ENCODE assay signal across 14 mouse cellular contexts in the genomic region with DNA sequence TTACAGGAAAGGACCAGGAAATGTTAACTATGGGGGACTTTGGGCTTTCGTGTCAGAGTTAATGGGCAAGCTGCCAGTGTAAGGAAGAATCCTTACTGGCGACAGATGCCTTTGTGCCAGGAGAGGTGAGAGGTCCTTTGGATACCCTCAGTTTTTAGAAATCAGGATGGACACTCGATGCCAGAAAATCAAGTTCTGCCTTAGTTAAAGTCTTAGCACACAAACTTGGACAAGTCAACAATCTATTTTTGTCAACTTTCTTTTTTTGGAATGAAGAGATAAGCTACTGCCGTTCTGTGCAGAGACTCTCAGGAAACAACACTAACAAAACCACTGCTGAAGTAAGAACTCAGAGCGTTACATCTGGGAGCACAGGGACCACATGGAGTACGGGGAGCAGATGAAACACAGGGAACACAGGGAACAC. TPM values are rescaled to one million over a fixed set of nuclear protein-coding genes. Genes with fewer than 3 reads are reported as not detected.
DNase-seq lines count a peak whose midpoint lies in the region; ATAC-seq and TF ChIP-seq lines count a peak whose summit lies in the region.
"Had no signal": no experiment of that assay in that cellular context is flagged by ENCODE, and none has a peak within 500 bp of the region (broad histone marks: within the 10 kb centered on the region; RNA-seq: fewer than 3 reads in every experiment).

No protein-coding gene starts in this region.

- 22% methylated on average over 6 of the region's 6 CpGs for WGBS in lung, postnatal 0 days
- 23% methylated on average over 6 of the region's 6 CpGs for WGBS in lung, adult 2 months
- 13% methylated on average over 6 of the region's 6 CpGs for WGBS in heart, embryonic 12.5 days
- 62% methylated on average over 6 of the region's 6 CpGs for WGBS in kidney, embryonic 15.5 days
- WGBS in forebrain, embryonic 12.5 days, result 83% methylated on average over 6 of the region's 6 CpGs

- no peak for TF ChIP-seq POLR2A in lung, adult 2 months (IDR thresholded peaks at IDR 0.05; ENCODE audit: borderline replicate concordance, extremely low read depth, low read depth, low read length)

- no peak overlapping the region for H3K9ac ChIP-seq in lung, postnatal 0 days (replicated peaks; ENCODE audit: low read depth)
- no peak overlapping the region for H3K9ac ChIP-seq in heart, embryonic 12.5 days
- H3K9ac ChIP-seq in kidney, embryonic 15.5 days, result no peak overlapping the region
- H3K9ac ChIP-seq in forebrain, embryonic 12.5 days, result no peak overlapping the region

- DNase-seq in lung, postnatal 0 days (ENCODE audit: low spot score), result peak; percentile 31
- no peak for DNase-seq in lung, adult 2 months
- DNase-seq in urinary bladder, postnatal 25 days (ENCODE audit: low spot score), result no peak
- no peak for DNase-seq in left cerebral cortex, adult 2 months (ENCODE audit: extremely low spot score in 1 of 2, low spot score in 2 of 2)
- DNase-seq: cerebellum, adult 18-20 months; gastrocnemius, postnatal 36 days; liver; right cerebral cortex, adult 18-20 months; thymus, postnatal 25 days had no signal

- H3K27me3 ChIP-seq in lung, postnatal 0 days (replicated peaks; ENCODE audit: insufficient read depth, low read length), result no peaks in the 10 kb centered on the region
- H3K27me3 ChIP-seq in heart, embryonic 12.5 days (replicated peaks), result no peaks in the 10 kb centered on the region
- no peaks in the 10 kb centered on the region for H3K27me3 ChIP-seq in kidney, embryonic 15.5 days
- H3K27me3 ChIP-seq in forebrain, embryonic 12.5 days, result no peaks in the 10 kb centered on the region

- H3K4me1 ChIP-seq in lung, postnatal 0 days (ENCODE audit: insufficient read depth, low read depth, low read length), result no peaks in the 10 kb centered on the region
- H3K4me1 ChIP-seq in lung, adult 2 months (ENCODE audit: control insufficient read depth, insufficient read depth, low read length), result peaks cover 4% of the 10 kb centered on the region; the same call in 1 of the 2 replicates
- H3K4me1 ChIP-seq in heart, embryonic 12.5 days (replicated peaks), result peaks cover 41% of the 10 kb centered on the region
- 0 out of 2 replicates have a peak, but pooled peaks cover 4% of the 10 kb centered on the region for H3K4me1 ChIP-seq in kidney, embryonic 15.5 days
- peaks cover 7% of the 10 kb centered on the region; the same call in 1 of the 2 replicates for H3K4me1 ChIP-seq in forebrain, embryonic 12.5 days
- H3K4me1 ChIP-seq: midbrain, embryonic 10.5 days had no signal

- no peak overlapping the region for H3K4me3 ChIP-seq in lung, postnatal 0 days (ENCODE audit: low read depth, low read length)
- no peak overlapping the region for H3K4me3 ChIP-seq in lung, adult 2 months (replicated peaks; ENCODE audit: extremely low read depth, low read depth, low read length)
- H3K4me3 ChIP-seq in heart, embryonic 12.5 days, result no peak overlapping the region
- H3K4me3 ChIP-seq in kidney, embryonic 15.5 days (replicated peaks), result no peak overlapping the region
- H3K4me3 ChIP-seq in left cerebral cortex, adult 2 months, result no peak overlapping the region
- no peak overlapping the region for H3K4me3 ChIP-seq in forebrain, embryonic 12.5 days (replicated peaks)
- H3K4me3 ChIP-seq: midbrain, embryonic 10.5 days had no signal

- TF ChIP-seq EP300 in lung, postnatal 0 days (IDR thresholded peaks at IDR 0.05), result no peak

- no peaks in the 10 kb centered on the region for H3K36me3 ChIP-seq in lung, postnatal 0 days (ENCODE audit: insufficient read depth, low read length)
- H3K36me3 ChIP-seq in heart, embryonic 12.5 days, result peaks cover 13% of the 10 kb centered on the region
- peaks cover 12% of the 10 kb centered on the region for H3K36me3 ChIP-seq in kidney, embryonic 15.5 days
- H3K36me3 ChIP-seq in forebrain, embryonic 12.5 days (replicated peaks), result peaks cover 21% of the 10 kb centered on the region

- H3K27ac ChIP-seq in lung, postnatal 0 days (ENCODE audit: low read length), result no peak overlapping the region
- peak overlapping the region; percentile 85 for H3K27ac ChIP-seq in heart, embryonic 12.5 days (ENCODE audit: poor library complexity, severe bottlenecking)
- 0 out of 2 replicates have a peak overlapping the region, but pooled peaks have one; percentile 3 for H3K27ac ChIP-seq in kidney, embryonic 15.5 days
- H3K27ac ChIP-seq in left cerebral cortex, adult 2 months, result no peak overlapping the region
- H3K27ac ChIP-seq in forebrain, embryonic 12.5 days, result no peak overlapping the region
- H3K27ac ChIP-seq: midbrain, embryonic 10.5 days had no signal

- intact Hi-C loops in left cerebral cortex, adult 2 months (cut with DNase I), result no loop called here

- H3K9me3 ChIP-seq in lung, postnatal 0 days (ENCODE audit: low read length), result no peaks in the 10 kb centered on the region
- no peaks in the 10 kb centered on the region for H3K9me3 ChIP-seq in heart, embryonic 12.5 days (replicated peaks)
- no peaks in the 10 kb centered on the region for H3K9me3 ChIP-seq in kidney, embryonic 15.5 days (replicated peaks)
- no peaks in the 10 kb centered on the region for H3K9me3 ChIP-seq in forebrain, embryonic 12.5 days
- H3K9me3 ChIP-seq: midbrain, embryonic 10.5 days had no signal

- TF ChIP-seq CTCF in lung, postnatal 0 days (IDR thresholded peaks at IDR 0.05), result no peak
- TF ChIP-seq CTCF in lung, adult 2 months (IDR thresholded peaks at IDR 0.05; ENCODE audit: insufficient read depth, low read length), result no peak
- no peak for TF ChIP-seq CTCF in left cerebral cortex, adult 2 months (IDR thresholded peaks at IDR 0.05)

- ATAC-seq in lung, postnatal 0 days, result no peak
- ATAC-seq in heart, embryonic 12.5 days (ENCODE audit: insufficient number of reproducible peaks, low FRiP score), result no peak
- no peak for ATAC-seq in kidney, embryonic 15.5 days (replicated peaks; ENCODE audit: low FRiP score)
- no peak for ATAC-seq in forebrain, embryonic 12.5 days (ENCODE audit: low FRiP score)
- ATAC-seq: forebrain, embryonic 16.5 days had no signal

- H3K4me2 ChIP-seq in lung, postnatal 0 days (replicated peaks; ENCODE audit: low read depth, low read length), result no peak overlapping the region
- H3K4me2 ChIP-seq in heart, embryonic 12.5 days, result peak overlapping the region; percentile 29
- H3K4me2 ChIP-seq in kidney, embryonic 15.5 days, result no peak overlapping the region
- H3K4me2 ChIP-seq in forebrain, embryonic 12.5 days, result no peak overlapping the region

RNA-seq across cellular contexts. Expression of a gene that starts 58.3 kb away (rescaled TPM):
- polyA plus RNA-seq in lung, postnatal 0 days (2015; fragmentation: Nextera tagmentation; extraction: Ambion mirVana), result 13.1 and 13.7 TPM in 2 replicates
- polyA plus RNA-seq in lung, adult 2 months (2012; rRNA removed), result 15.0 and 18.6 TPM in 2 replicates
- polyA plus RNA-seq in heart, embryonic 12.5 days (2016; fragmentation: Nextera tagmentation; extraction: Ambion mirVana), result 16.1 and 16.7 TPM in 2 replicates
- polyA plus RNA-seq in kidney, embryonic 15.5 days (2015; fragmentation: Nextera tagmentation; extraction: Ambion mirVana), result 15.5 and 15.6 TPM in 2 replicates
- total RNA-seq in left cerebral cortex, adult 2 months (2021), result 10 to 100 TPM; 33.5 to 35.4 TPM
- polyA plus RNA-seq in forebrain, embryonic 12.5 days (2016; fragmentation: Nextera tagmentation; extraction: Ambion mirVana), result 19.1 and 19.2 TPM in 2 replicates

Comparison
In these comparisons a context has a peak if more than half of its experiments do, and no peak if none do; other contexts are left out.
1. H3K27ac ChIP-seq: peak in heart, embryonic 12.5 days (single experiment) and kidney, embryonic 15.5 days (single experiment); none in lung, postnatal 0 days (single experiment), left cerebral cortex, adult 2 months (single experiment) and forebrain, embryonic 12.5 days (single experiment).